Mouse (Mus musculus) liver (tissue): Measurements from ENCODE around the gene Lpar5.

Experiments used
- DNase-seq: peaks from one replicate; pipeline ENCODE4 v3.0.0-alpha.2; 2020; ENCODE audit warnings: mixed read lengths

Lpar5 gene

DNA sequence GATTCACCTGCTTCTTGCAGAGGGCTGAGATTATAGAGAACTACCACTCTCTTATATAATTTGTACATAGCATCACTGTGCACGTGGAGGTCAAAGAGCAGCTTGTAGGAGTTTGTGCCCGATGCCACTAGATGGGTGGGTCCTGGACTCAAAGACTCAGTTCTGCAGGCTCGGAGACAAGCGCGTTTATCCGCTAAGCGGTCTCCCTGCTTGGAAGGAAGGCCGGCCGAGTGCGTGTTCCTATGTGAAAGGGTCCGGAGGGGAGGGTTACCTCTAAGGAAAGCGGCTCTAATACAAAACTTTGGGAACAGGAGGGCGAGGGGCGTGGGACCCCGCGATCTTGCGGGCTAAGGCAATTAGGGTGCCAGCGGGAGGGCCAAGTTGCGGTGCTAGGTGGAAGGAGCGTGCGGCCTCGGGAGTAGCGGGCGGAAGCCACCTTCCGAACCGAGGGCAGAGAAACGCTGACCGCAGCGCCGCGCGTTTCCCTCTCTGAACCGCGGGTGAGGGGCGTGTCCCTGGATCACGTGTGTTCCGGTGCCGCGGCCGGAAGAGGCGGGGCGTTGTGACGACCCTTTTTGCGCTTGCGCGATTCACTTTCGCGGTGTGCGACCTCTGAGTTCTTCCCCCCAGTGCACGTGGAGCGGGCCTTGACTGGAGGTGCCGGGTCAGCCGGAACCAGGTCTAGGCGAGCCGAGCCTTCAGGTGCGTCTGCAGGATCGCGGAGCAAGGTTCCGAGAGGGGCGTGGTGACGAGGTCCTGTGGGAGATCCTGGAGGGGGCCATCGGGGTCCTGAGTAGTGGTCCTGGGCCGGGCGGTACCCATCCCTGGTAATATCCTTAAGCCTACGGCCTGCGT is 63.8 kb downstream of the Lpar5 start, which contains the start of gene Nop2:
Gene Nop2, plus strand, starts transcription at position 608 of the 855 bp plus-strand sequence.
- DNase-seq = peak; percentile 95
